Mouse (Mus musculus): ENCODE measurements around the gene Fbxw5. TPM values are rescaled to one million over a fixed set of nuclear protein-coding genes. Genes with fewer than 3 reads are reported as not detected.
"Not testable (repeated sequence)": the region's sequence is repeated elsewhere in the genome, so short reads cannot be mapped to it uniquely, and the experiment has no call there.

Gene Fbxw5
- total RNA-seq, 2 experiments from 2014 or later = 92.0 to 96.2 TPM

- DNase-seq = no peak
Observed at GRCm38 (mm10) chr2:25505860-25506259, 5.3 kb downstream of the Fbxw5 start.

GRCm38 (mm10) chr2:25506964-25507363 lies 6.4 kb downstream of the Fbxw5 start:
- intact Hi-C loops (cut with DNase I) = no loop called here
- DNase-seq = no peak

More at GRCm38 (mm10) chr2:25505860-25506259, 5.3 kb downstream of the Fbxw5 start:
- intact Hi-C loops (cut with DNase I) = no loop called here

- intact Hi-C loops (cut with DNase I) = loop anchor here (2.0 kb wide), 1 partner anchor 41 kb away; no protein-coding TSS in a partner anchor
Observed at GRCm38 (mm10) chr2:25509912-25510311, 9.4 kb downstream of the Fbxw5 start.

GRCm38 (mm10) chr2:25526510-25527302 lies 26.2 kb downstream of the Fbxw5 start:
- intact Hi-C loops (cut with DNase I) = no loop called here
- DNase-seq = no peak

More at GRCm38 (mm10) chr2:25509912-25510311, 9.4 kb downstream of the Fbxw5 start:
- DNase-seq = no peak

GRCm38 (mm10) chr2:25533707-25534106 lies 33.2 kb downstream of the Fbxw5 start:
- no peak for DNase-seq
- intact Hi-C loops (cut with DNase I) = no loop called here

- peak; percentile 76 to 88 for DNase-seq
- intact Hi-C loops (cut with DNase I) = no loop called here
Observed at GRCm38 (mm10) chr2:25534178-25534865, 33.8 kb downstream of the Fbxw5 start.

GRCm38 (mm10) chr2:25534866-25535182 lies 34.3 kb downstream of the Fbxw5 start:
- DNase-seq = no peak
- intact Hi-C loops (cut with DNase I) = no loop called here

- no peak for DNase-seq
- intact Hi-C loops (cut with DNase I) = no loop called here
Observed at GRCm38 (mm10) chr2:25536531-25536930, 36.0 kb downstream of the Fbxw5 start.

- no peak for DNase-seq
- intact Hi-C loops (cut with DNase I) = no loop called here
Observed at GRCm38 (mm10) chr2:25540541-25540948, 40.0 kb downstream of the Fbxw5 start.

- intact Hi-C loops (cut with DNase I) = no loop called here
- DNase-seq = no peak
Observed at GRCm38 (mm10) chr2:25541644-25542367, 41.3 kb downstream of the Fbxw5 start.

- DNase-seq = peak in 1 of 2 experiments; percentile 86
- intact Hi-C loops (cut with DNase I) = no loop called here
Observed at GRCm38 (mm10) chr2:25545996-25546810, 45.7 kb downstream of the Fbxw5 start.

GRCm38 (mm10) chr2:25546811-25547491 lies 46.4 kb downstream of the Fbxw5 start, which contains the start of gene Traf2:
Gene Traf2 (minus strand): TSS chr2:25546940.
- intact Hi-C loops (cut with DNase I) = no loop called here
- peak; percentile 98 to 99 for DNase-seq

GRCm38 (mm10) chr2:25549021-25549991 lies 48.8 kb downstream of the Fbxw5 start:
- no peak for DNase-seq
- intact Hi-C loops (cut with DNase I) = no loop called here

GRCm38 (mm10) chr2:25551186-25551585 lies 50.6 kb downstream of the Fbxw5 start:
- peak; percentile 31 to 65 for DNase-seq
- intact Hi-C loops (cut with DNase I) = loop anchor here (2.0 to 5.0 kb wide), 2 partner anchors 40 to 129 kb away; partner anchors contain the start of gene Fut7

GRCm38 (mm10) chr2:25553171-25553786 lies 52.7 kb downstream of the Fbxw5 start:
- DNase-seq = not testable (repeated sequence)
- intact Hi-C loops (cut with DNase I) = loop anchor here (5.0 kb wide), 1 partner anchor 131 kb away; the partner anchor contains the start of gene Fut7
